Mouse (Mus musculus) mature B cell (primary cell): ENCODE measurements at regions not wholly inside any gene's neighbourhood (a gene's known extent, or its start where the extent isn't known, plus 50 kb on each side); places are given as distances from the start of the nearest gene placed in this dataset.

ENCODE experiments used
- in situ Hi-C: fragments of 300-500 bp; cut with MboI; formaldehyde crosslinking; loops from 2 replicates; pipeline ENCODE4 v1.14.3; 2019

GRCm38 (mm10) chr13:102132696-102133095, 364.7 kb upstream of the Pik3r1 start:
- in situ Hi-C loops: no loop called here

GRCm38 (mm10) chr13:102135210-102135609, 367.2 kb upstream of the Pik3r1 start:
- in situ Hi-C loops: no loop called here

- in situ Hi-C loops: no loop called here
These were observed 375.0 kb upstream of the Pik3r1 start for GRCm38 (mm10) chr13:102142986-102143385.

- in situ Hi-C loops: no loop called here
These were observed 375.8 kb upstream of the Pik3r1 start for GRCm38 (mm10) chr13:102143848-102144247.

GRCm38 (mm10) chr13:102148039-102148438, 380.0 kb upstream of the Pik3r1 start:
- in situ Hi-C loops: no loop called here

- in situ Hi-C loops: no loop called here
These were observed 386.0 kb upstream of the Pik3r1 start for GRCm38 (mm10) chr13:102153785-102154608.

- in situ Hi-C loops: no loop called here
These were observed 386.5 kb upstream of the Pik3r1 start for GRCm38 (mm10) chr13:102154609-102154899.

GRCm38 (mm10) chr13:102157369-102158130, 389.5 kb upstream of the Pik3r1 start:
- in situ Hi-C loops: no loop called here

GRCm38 (mm10) chr13:102173382-102174234, 405.6 kb upstream of the Pik3r1 start:
- in situ Hi-C loops: no loop called here

GRCm38 (mm10) chr13:102174431-102174830, 406.4 kb upstream of the Pik3r1 start:
- in situ Hi-C loops: no loop called here

GRCm38 (mm10) chr13:102174896-102175295, 406.9 kb upstream of the Pik3r1 start:
- in situ Hi-C loops: no loop called here

GRCm38 (mm10) chr13:102175406-102175805, 407.4 kb upstream of the Pik3r1 start:
- in situ Hi-C loops: no loop called here

- in situ Hi-C loops: no loop called here
These were observed 408.4 kb upstream of the Pik3r1 start for GRCm38 (mm10) chr13:102176456-102176855.

GRCm38 (mm10) chr13:102194716-102195115, 426.7 kb upstream of the Pik3r1 start:
- in situ Hi-C loops: no loop called here

GRCm38 (mm10) chr13:102202301-102202700, 434.3 kb upstream of the Pik3r1 start:
- in situ Hi-C loops: no loop called here

- in situ Hi-C loops: no loop called here
These were observed 450.5 kb upstream of the Pik3r1 start for GRCm38 (mm10) chr13:102218486-102218885.

- in situ Hi-C loops: no loop called here
These were observed 462.3 kb upstream of the Cd180 start for GRCm38 (mm10) chr13:102231048-102231447.

- in situ Hi-C loops: no loop called here
These were observed 460.9 kb upstream of the Cd180 start for GRCm38 (mm10) chr13:102232291-102232936.

- in situ Hi-C loops: no loop called here
These were observed 442.5 kb upstream of the Cd180 start for GRCm38 (mm10) chr13:102250884-102251283.

- in situ Hi-C loops: no loop called here
These were observed 441.6 kb upstream of the Cd180 start for GRCm38 (mm10) chr13:102251709-102252108.

GRCm38 (mm10) chr13:102255401-102256371, 437.7 kb upstream of the Cd180 start:
- in situ Hi-C loops: no loop called here
